Mouse (Mus musculus): ENCODE measurements at regions not wholly inside any gene's neighbourhood (a gene's known extent, or its start where the extent isn't known, plus 50 kb on each side); places are given as distances from the start of the nearest gene placed in this dataset.

DNA sequence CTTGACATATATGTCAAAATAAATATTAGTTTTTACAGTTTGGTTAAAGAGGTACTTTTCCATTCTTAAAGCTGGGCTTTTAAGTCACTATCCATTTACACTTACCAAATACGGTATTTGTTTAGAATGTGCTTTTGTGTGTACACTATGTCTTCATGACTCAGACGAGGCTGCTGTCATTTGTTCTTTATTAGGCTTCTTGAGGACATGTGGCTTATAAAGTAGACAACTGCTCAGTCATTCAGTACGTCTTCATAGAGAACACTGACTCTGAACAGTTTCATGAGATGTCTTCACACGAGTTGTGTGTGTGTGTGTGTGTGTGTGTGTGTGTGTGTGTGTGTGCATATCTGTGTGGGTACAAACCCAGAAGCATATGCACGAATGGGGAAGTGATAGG lies 216.1 kb downstream of the Fbxo8 start:
- Histone ChIP-seq H3K4me1 (no peaks in the 10 kb centered on the region), H3K9me3 (replicated peaks) (no peaks in the 10 kb centered on the region), H3K9ac (no peak overlapping the region), H3K4me2 (replicated peaks) (no peak overlapping the region), H3K27ac (replicated peaks) (no peak overlapping the region), H3K27me3 (no peaks in the 10 kb centered on the region), H3K36me3 (no peaks in the 10 kb centered on the region), H3K4me3 (replicated peaks) (no peak overlapping the region)
- 59% methylated on average over 5 of the region's 5 CpGs for WGBS
- ATAC-seq (ENCODE audit: insufficient number of reproducible peaks, low FRiP score, low TSS enrichment, low read depth) = no peak

DNA sequence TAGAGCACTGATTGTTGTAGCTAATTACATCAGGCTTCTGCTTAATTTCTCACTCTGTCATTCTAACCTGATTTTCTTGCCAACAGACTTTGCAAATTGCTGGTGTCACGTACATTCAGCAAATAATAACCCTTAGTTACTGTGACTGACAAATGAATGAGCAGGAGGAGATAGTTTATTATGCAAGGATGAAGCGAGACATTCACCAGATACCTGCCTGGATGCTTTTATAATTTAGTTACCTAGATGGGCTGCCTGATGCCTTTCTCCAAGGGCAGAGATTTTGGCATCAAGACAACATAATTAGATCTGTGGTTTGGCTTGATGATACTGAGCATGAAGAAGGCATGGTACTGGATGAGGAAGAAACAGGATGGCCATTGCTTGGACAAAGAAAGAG lies 233.6 kb downstream of the Fbxo8 start:
- H3K27ac ChIP-seq (replicated peaks) = no peak overlapping the region
- ATAC-seq (ENCODE audit: insufficient number of reproducible peaks, low FRiP score, low TSS enrichment, low read depth) = no peak
- 62% methylated on average over 2 of the region's 2 CpGs for WGBS
- no peak overlapping the region for H3K9ac ChIP-seq
- H3K36me3 ChIP-seq = no peaks in the 10 kb centered on the region
- H3K9me3 ChIP-seq (replicated peaks) = no peaks in the 10 kb centered on the region
- no peak overlapping the region for H3K4me3 ChIP-seq (replicated peaks)
- H3K4me1 ChIP-seq = no peaks in the 10 kb centered on the region
- no peak overlapping the region for H3K4me2 ChIP-seq (replicated peaks)
- H3K27me3 ChIP-seq = no peaks in the 10 kb centered on the region

DNA sequence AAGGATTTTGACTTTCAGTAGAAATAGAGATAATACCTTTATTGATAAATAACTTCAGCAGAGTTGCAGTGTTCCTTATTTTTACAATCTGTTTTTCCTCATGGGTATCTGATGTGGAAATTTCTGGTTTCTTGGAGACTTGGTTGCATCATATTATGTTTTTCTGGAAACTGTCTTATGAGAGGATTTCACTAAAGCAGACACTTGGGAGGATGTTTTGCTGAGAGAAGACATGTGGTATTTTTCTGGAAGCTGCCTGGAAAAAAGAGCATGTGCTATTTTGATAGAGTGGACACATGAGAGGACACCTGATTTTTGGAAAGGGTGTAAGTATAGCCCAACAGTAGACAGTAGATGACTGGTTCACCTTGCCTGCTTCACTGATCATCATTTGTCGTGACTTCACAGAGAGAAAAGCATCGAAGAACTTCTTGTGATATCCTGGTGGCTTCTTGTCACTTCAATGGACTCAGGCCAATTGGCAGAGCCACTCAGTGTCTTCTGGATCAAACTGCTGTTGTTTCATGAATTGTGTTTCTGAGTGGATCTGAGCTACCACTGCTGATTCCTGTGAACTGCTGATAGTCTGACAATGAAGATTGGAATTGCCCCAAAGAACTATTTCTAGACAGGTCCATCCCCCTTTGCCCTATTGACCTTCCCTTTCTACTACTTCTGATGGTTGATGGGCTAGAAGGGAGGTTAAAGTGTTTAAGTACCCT lies 238.8 kb downstream of the Fbxo8 start:
- 85% methylated on average over 2 of the region's 2 CpGs for WGBS
- Histone ChIP-seq H3K4me3 (replicated peaks) (no peak overlapping the region), H3K36me3 (no peaks in the 10 kb centered on the region), H3K4me1 (no peaks in the 10 kb centered on the region), H3K4me2 (replicated peaks) (no peak overlapping the region), H3K9me3 (replicated peaks) (no peaks in the 10 kb centered on the region), H3K27ac (replicated peaks) (no peak overlapping the region), H3K27me3 (no peaks in the 10 kb centered on the region), H3K9ac (no peak overlapping the region)
- no peak for ATAC-seq (ENCODE audit: insufficient number of reproducible peaks, low FRiP score, low TSS enrichment, low read depth)

DNA sequence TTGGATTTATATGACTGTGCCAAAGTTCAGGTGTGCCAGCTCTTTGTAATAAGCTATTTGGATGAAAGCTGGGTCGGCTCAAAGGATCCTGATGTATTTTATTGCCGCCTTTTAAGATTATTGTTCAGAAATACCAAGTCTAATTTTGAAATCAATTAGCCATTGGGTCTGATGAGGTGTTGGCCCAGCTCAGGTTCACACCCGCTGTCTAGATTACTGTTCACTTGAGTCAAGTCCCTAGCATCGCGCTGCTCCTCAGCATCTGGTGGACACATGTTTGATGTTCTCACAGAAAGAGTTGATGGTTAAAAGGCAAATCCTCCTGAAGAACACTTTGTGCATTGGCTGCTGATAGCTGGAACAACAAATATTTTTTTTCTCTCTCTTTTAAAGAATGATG lies 281.8 kb downstream of the Fbxo8 start:
- H3K4me2 ChIP-seq (replicated peaks) = no peak overlapping the region
- no peaks in the 10 kb centered on the region for H3K9me3 ChIP-seq (replicated peaks)
- no peak for ATAC-seq (ENCODE audit: insufficient number of reproducible peaks, low FRiP score, low TSS enrichment, low read depth)
- H3K4me1 ChIP-seq = no peaks in the 10 kb centered on the region
- H3K4me3 ChIP-seq (replicated peaks) = no peak overlapping the region
- no peak overlapping the region for H3K9ac ChIP-seq
- H3K36me3 ChIP-seq = no peaks in the 10 kb centered on the region
- no peak overlapping the region for H3K27ac ChIP-seq (replicated peaks)
- WGBS = 77% methylated on average over 5 of the region's 5 CpGs
- no peaks in the 10 kb centered on the region for H3K27me3 ChIP-seq

DNA sequence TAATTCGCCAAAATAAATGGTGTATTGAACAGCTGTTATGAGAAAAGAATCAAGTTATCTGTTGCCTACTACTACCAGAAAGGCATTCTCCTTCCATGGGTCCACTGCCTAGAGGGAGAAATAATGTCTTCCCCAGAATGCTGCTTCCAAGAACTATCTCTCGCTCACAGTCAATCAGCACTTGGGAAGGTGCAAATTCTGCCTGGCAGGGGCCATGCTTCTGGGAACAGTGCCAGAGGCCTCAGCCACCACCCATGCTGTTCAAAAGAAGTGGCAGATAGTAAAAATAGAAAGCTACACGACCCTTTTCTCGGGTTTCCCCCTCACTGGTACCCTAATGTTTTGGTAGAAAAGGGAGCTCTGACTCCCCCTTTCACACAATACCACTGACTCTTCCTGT lies 282.2 kb downstream of the Fbxo8 start:
- Histone ChIP-seq H3K9me3 (replicated peaks) (no peaks in the 10 kb centered on the region), H3K9ac (no peak overlapping the region), H3K36me3 (no peaks in the 10 kb centered on the region), H3K27ac (replicated peaks) (no peak overlapping the region), H3K4me3 (replicated peaks) (no peak overlapping the region), H3K4me2 (replicated peaks) (no peak overlapping the region), H3K27me3 (no peaks in the 10 kb centered on the region), H3K4me1 (no peaks in the 10 kb centered on the region)
- 40% methylated on average over 4 of the region's 4 CpGs for WGBS
- ATAC-seq (ENCODE audit: insufficient number of reproducible peaks, low FRiP score, low TSS enrichment, low read depth) = no peak

DNA sequence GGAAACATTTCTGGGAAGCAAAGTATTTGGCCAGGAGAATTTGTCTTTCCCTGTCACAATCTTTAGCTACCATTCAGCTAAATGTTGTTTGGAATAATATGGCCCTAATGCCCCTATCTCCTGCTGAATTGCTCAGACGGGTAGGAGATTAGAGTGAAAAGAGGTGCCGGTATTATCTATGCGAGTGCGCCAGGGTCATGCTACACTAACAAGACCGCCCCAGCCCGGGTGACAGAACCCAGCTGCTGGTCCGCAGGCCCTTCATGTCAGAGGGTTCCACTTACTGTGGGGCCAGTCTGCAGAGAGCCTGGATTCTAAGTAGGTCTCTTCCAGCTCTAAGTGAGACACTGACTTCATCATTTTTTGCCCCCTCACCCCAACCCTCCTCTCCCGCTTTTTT lies 332.6 kb downstream of the Fbxo8 start:
- ATAC-seq (ENCODE audit: insufficient number of reproducible peaks, low FRiP score, low TSS enrichment, low read depth) = no peak

DNA sequence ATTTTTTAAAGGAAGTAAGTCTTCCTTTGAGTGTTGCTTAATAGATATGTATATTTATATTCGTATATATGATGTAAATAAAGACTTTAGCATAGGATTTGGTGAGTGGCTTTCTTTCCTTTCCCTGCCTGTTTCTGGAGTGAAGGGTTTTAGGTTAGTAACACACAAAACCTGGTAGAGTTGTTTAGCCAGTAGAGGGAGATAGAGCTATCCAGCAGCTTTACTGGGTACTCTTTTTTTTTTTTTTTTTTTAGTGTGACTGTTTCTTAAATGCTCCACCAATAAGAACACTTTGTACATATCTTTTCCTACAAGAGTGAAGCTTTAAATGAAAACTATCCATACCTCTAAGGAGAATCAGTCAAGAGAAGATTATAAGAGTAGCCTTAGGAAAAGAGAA lies 333.3 kb downstream of the Fbxo8 start:
- no peaks in the 10 kb centered on the region for H3K36me3 ChIP-seq
- WGBS = 33% methylated on average over 1 of the region's 1 CpGs
- H3K9ac ChIP-seq = no peak overlapping the region
- H3K9me3 ChIP-seq (replicated peaks) = no peaks in the 10 kb centered on the region
- H3K4me1 ChIP-seq = no peaks in the 10 kb centered on the region
- H3K27ac ChIP-seq (replicated peaks) = no peak overlapping the region
- H3K27me3 ChIP-seq = no peaks in the 10 kb centered on the region
- no peak overlapping the region for H3K4me3 ChIP-seq (replicated peaks)
- no peak overlapping the region for H3K4me2 ChIP-seq (replicated peaks)
- no peak for ATAC-seq (ENCODE audit: insufficient number of reproducible peaks, low FRiP score, low TSS enrichment, low read depth)

More for the DNA sequence above, 332.6 kb downstream of the Fbxo8 start:
- Histone ChIP-seq H3K36me3 (no peaks in the 10 kb centered on the region), H3K4me2 (replicated peaks) (no peak overlapping the region), H3K27me3 (no peaks in the 10 kb centered on the region), H3K9ac (no peak overlapping the region), H3K4me1 (no peaks in the 10 kb centered on the region), H3K27ac (replicated peaks) (no peak overlapping the region), H3K9me3 (replicated peaks) (no peaks in the 10 kb centered on the region), H3K4me3 (replicated peaks) (no peak overlapping the region)
- 53% methylated on average over 8 of the region's 8 CpGs for WGBS

DNA sequence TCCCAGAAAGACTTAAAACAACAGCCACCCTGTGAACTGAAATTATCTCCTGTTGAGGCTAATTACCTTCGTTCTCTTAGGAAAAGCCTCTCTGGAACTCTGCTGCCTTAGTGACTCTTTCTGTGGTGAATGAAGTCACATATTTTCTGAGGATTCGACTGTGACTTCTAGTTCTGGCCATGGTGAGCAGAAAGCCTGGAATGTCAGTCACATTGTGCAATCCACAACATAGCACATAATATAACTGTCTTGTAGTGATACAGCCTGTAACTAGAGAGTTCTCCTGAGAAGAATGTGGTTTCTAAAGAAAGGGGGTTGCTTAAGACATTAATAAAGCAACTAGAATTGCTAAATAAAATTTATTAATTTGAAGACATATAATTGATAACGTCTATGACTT lies 342.7 kb downstream of the Fbxo8 start:
- H3K27ac ChIP-seq (replicated peaks) = no peak overlapping the region
- no peaks in the 10 kb centered on the region for H3K9me3 ChIP-seq (replicated peaks)
- 42% methylated on average over 3 of the region's 3 CpGs for WGBS
- H3K4me2 ChIP-seq (replicated peaks) = no peak overlapping the region
- no peak overlapping the region for H3K9ac ChIP-seq
- H3K36me3 ChIP-seq = no peaks in the 10 kb centered on the region
- H3K27me3 ChIP-seq = no peaks in the 10 kb centered on the region
- no peak overlapping the region for H3K4me3 ChIP-seq (replicated peaks)
- no peaks in the 10 kb centered on the region for H3K4me1 ChIP-seq
- no peak for ATAC-seq (ENCODE audit: insufficient number of reproducible peaks, low FRiP score, low TSS enrichment, low read depth)

DNA sequence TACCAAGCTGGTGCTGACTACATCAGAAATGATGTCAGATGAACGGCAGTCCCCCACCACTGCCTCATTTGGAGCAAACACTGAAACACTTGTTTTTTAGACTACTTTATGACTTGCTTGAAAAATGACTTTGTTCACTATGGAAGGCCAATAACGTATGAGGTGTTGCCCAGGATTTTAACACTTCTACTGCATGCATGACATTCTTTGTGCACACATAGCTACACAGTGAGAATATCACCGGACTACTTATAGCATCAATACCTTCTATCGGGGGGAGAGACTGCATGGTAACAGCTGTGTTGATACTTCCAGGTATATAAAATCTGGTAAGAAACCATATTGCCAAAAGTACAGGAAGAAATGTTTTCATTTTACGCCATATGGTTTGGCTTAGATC lies 364.5 kb downstream of the Fbxo8 start:
- no peak overlapping the region for H3K9ac ChIP-seq
- H3K36me3 ChIP-seq = no peaks in the 10 kb centered on the region
- H3K4me2 ChIP-seq (replicated peaks) = no peak overlapping the region
- no peak for ATAC-seq (ENCODE audit: insufficient number of reproducible peaks, low FRiP score, low TSS enrichment, low read depth)
- H3K4me3 ChIP-seq (replicated peaks) = no peak overlapping the region
- H3K27ac ChIP-seq (replicated peaks) = no peak overlapping the region
- WGBS = 83% methylated on average over 5 of the region's 5 CpGs
- H3K4me1 ChIP-seq = no peaks in the 10 kb centered on the region
- no peaks in the 10 kb centered on the region for H3K9me3 ChIP-seq (replicated peaks)
- H3K27me3 ChIP-seq = no peaks in the 10 kb centered on the region

DNA sequence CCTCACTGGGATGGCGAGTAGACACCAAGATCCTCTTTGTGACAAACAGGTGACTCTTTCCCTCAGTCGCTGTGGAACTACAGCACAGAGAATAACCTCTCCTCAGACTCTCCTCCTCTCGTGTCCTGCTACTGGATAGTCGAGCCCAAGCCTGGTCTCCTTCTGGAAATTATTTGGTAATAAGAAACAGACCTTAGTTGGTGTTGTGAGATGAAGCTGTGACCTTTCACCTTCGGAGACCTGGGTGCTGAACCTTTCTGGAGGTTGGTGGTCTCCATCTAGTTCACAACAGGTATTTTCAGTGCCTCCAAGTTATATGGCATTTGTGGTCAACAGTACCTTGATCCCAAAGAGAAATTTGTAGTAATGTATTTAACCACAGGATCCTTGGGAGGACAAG lies 365.1 kb downstream of the Fbxo8 start:
- Histone ChIP-seq H3K27ac (replicated peaks) (no peak overlapping the region), H3K4me3 (replicated peaks) (no peak overlapping the region), H3K4me2 (replicated peaks) (no peak overlapping the region), H3K27me3 (no peaks in the 10 kb centered on the region), H3K36me3 (no peaks in the 10 kb centered on the region), H3K9me3 (replicated peaks) (no peaks in the 10 kb centered on the region), H3K9ac (no peak overlapping the region), H3K4me1 (no peaks in the 10 kb centered on the region)
- ATAC-seq (ENCODE audit: insufficient number of reproducible peaks, low FRiP score, low TSS enrichment, low read depth) = no peak
- 51% methylated on average over 5 of the region's 5 CpGs for WGBS

DNA sequence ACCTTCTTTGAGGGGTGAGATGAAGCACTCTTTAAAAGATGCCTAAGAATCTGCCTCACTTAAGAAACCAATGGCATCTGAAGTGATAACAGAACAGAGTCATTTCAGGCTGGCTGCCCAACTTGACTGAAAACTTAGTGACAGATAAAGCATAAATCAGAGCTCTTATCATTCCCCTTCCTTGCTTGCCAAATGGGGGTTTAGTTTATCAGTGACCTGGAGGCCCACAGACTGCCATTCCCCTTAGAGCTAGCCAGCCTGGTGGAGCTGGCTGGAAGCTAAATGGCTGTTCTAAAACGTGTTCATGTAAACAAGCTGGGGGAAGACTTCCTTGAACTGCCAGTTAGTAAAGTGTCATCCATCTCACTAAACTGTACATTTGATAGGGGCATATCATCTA lies 373.8 kb downstream of the Fbxo8 start:
- WGBS = 26% methylated on average over 1 of the region's 1 CpGs
- Histone ChIP-seq H3K9me3 (replicated peaks) (no peaks in the 10 kb centered on the region), H3K27me3 (no peaks in the 10 kb centered on the region), H3K36me3 (no peaks in the 10 kb centered on the region), H3K4me2 (replicated peaks) (no peak overlapping the region), H3K4me3 (replicated peaks) (no peak overlapping the region), H3K9ac (no peak overlapping the region), H3K4me1 (no peaks in the 10 kb centered on the region), H3K27ac (replicated peaks) (no peak overlapping the region)
- no peak for ATAC-seq (ENCODE audit: insufficient number of reproducible peaks, low FRiP score, low TSS enrichment, low read depth)

DNA sequence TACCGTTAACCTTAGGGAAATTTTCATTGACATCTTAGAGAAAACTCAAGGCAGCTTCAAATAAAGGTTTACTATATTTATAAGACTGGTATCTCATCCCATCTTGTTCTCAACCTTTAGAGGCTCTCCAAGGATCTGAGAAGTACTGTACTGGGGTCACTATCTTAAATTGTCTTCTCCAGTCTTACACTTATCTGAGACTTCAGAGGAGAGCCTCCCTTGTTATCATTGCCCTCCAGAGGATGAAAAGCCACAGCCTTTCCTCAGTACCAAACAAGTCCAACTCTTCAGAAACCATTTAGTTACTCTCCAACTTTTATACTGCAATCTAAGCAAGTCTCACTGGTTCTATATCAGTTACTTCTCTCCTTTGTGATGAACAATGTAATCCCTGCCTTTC lies 376.3 kb downstream of the Fbxo8 start:
- H3K27ac ChIP-seq (replicated peaks) = no peak overlapping the region
- H3K36me3 ChIP-seq = no peaks in the 10 kb centered on the region
- H3K9me3 ChIP-seq (replicated peaks) = no peaks in the 10 kb centered on the region
- H3K4me3 ChIP-seq (replicated peaks) = no peak overlapping the region
- H3K27me3 ChIP-seq = no peaks in the 10 kb centered on the region
- H3K9ac ChIP-seq = no peak overlapping the region
- no peak overlapping the region for H3K4me2 ChIP-seq (replicated peaks)
- WGBS = 97% methylated on average over 1 of the region's 1 CpGs
- no peak for ATAC-seq (ENCODE audit: insufficient number of reproducible peaks, low FRiP score, low TSS enrichment, low read depth)
- no peaks in the 10 kb centered on the region for H3K4me1 ChIP-seq

All from embryonic facial prominence, embryonic 15.5 days (tissue).